Mouse (Mus musculus): ENCODE data around the gene Tat. TPM values are rescaled to one million over a fixed set of nuclear protein-coding genes. Genes with fewer than 3 reads are reported as not detected.
"Not testable (repeated sequence)": the region's sequence is repeated elsewhere in the genome, so short reads cannot be mapped to it uniquely, and the experiment has no call there.

Tat gene
- polyA plus RNA-seq, 1 experiment from 2014 or later = not detected

DNA sequence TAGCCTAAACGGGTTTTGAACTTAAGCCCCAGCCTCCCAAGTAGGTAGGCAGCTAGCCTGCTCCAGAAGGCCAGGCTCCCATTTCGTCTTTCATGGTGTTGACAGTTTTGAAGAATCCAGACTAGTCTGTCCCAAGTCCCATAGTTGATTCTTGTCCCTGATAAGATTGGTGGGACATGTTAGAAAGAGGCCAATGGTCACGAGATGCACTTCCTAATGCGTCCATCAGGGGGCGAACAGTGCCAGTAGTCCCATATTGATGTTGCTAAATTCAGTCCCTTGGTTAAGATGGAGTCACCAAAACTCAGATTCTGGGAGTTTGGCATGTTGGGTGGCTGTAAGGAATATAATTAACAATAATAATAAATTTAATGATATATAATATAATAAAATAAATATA, 20.6 kb downstream of the Tat start:
- 40% methylated on average over 5 of the region's 5 CpGs for WGBS
- Histone ChIP-seq H3K9ac (no peak overlapping the region), H3K27me3 (peaks cover 4% of the 10 kb centered on the region; the same call in 1 of the 2 replicates), H3K4me1 (replicated peaks) (peaks cover 8% of the 10 kb centered on the region), H3K27ac (replicated peaks) (no peak overlapping the region), H3K4me2 (no peak overlapping the region), H3K9me3 (no peaks in the 10 kb centered on the region), H3K36me3 (no peaks in the 10 kb centered on the region), H3K4me3 (no peak overlapping the region)
- no peak for ATAC-seq (ENCODE audit: low FRiP score, low read depth)

DNA sequence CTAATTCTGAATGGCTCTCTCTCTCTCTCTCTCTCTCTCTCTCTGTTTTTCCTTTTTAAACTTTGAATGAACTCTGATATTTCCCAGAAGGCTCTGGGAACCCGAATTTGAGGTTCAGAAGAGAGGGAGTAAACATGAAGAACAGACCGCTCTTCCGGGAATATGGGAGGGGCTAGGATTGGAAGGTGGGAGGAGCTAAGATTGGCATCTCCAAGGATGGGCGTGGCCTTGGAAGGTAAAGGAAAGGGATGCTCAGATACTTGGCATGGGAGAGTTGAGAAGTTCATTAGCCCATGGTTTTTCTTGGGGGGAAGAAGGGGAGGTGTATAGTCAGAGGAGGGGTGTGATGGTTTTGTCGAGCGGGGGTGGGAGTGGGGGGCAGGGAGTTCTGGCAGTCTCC, 31.8 kb downstream of the Tat start:
- no peak overlapping the region for H3K4me2 ChIP-seq
- no peaks in the 10 kb centered on the region for H3K36me3 ChIP-seq
- 62% methylated on average over 6 of the region's 6 CpGs for WGBS
- H3K27me3 ChIP-seq = no peaks in the 10 kb centered on the region
- H3K4me1 ChIP-seq (replicated peaks) = no peaks in the 10 kb centered on the region
- no peak overlapping the region for H3K9ac ChIP-seq
- no peak overlapping the region for H3K4me3 ChIP-seq
- ATAC-seq (ENCODE audit: low FRiP score, low read depth) = no peak
- H3K27ac ChIP-seq (replicated peaks) = no peak overlapping the region
- H3K9me3 ChIP-seq = no peaks in the 10 kb centered on the region

DNA sequence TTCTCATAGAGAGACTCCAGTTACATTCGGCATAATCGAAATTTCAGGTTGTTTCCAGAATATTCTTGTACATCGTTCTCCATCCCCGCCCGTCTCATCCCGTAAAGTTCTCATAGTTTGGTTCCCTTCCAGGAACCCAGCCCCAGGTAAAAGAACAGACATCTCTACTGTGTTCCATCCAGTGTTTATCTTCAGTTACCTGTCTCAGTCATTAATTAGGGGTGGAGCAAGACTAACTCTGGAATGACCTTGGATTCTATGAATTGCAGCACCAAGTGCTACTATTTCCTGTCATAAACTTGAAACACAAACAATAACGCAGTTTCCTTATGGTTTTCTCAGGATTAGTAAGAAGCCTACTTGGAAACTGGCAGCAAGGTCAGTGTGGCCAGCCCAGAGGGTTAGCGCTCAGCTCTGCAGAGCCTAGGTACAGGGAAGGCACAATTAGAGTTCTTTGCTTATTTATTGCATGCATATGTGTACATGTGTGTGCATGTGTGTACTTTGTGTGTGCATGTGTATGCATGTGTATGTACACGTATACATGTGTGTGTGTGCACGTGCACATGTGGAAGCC, 32.6 kb downstream of the Tat start:
- H3K9ac ChIP-seq = no peak overlapping the region
- H3K4me3 ChIP-seq = no peak overlapping the region
- H3K4me2 ChIP-seq = no peak overlapping the region
- no peak for ATAC-seq (ENCODE audit: low FRiP score, low read depth)
- H3K9me3 ChIP-seq = no peaks in the 10 kb centered on the region
- no peaks in the 10 kb centered on the region for H3K27me3 ChIP-seq
- H3K36me3 ChIP-seq = no peaks in the 10 kb centered on the region
- H3K4me1 ChIP-seq (replicated peaks) = no peaks in the 10 kb centered on the region
- H3K27ac ChIP-seq (replicated peaks) = no peak overlapping the region
- 94% methylated on average over 10 of the region's 10 CpGs for WGBS

DNA sequence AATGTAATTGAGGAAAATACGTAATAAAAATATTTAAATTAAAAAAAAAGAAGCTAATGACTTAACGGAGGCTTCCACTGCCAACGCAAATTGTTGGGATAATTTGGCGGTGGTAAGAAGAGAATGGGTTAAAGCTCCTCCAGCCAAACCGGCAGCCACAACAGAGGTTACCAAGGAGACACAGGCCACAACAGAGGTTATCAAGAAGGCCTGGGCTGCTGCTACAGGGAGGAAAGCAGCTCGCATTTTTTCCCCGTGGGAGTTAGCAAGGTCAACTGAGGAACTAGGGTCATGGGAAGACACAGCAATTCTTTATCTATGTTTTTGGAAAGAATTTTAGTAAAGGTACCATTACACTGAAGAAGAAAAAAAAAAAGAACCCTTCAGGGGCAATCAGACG, 43.5 kb downstream of the Tat start:
- H3K27ac ChIP-seq (replicated peaks); H3K4me2 ChIP-seq; H3K9me3 ChIP-seq; H3K27me3 ChIP-seq; H3K4me1 ChIP-seq (replicated peaks); H3K9ac ChIP-seq; H3K4me3 ChIP-seq; ATAC-seq (ENCODE audit: low FRiP score, low read depth); H3K36me3 ChIP-seq: not testable (repeated sequence)
- 35% methylated on average over 8 of the region's 8 CpGs for WGBS

DNA sequence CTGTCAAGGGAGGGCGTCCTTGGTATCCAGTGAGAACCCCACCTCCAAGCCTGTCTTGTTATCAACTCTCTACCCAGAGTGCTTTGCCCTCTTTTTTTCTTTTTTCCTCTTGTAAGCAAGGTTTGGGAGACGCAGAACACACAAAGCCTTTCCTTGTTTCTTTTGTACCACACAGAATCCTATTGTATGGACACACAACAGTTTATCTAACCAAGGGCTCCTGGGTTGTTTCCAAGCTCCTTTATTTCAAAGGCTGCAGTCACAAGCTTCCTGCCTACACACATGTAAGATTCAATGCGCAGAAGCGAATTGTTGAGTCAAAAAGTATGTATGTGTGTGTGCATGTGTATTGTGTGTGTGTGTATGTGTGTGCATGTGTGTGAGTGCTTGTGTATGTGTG, 44.1 kb downstream of the Tat start:
- no peak overlapping the region for H3K27ac ChIP-seq (replicated peaks)
- no peak overlapping the region for H3K9ac ChIP-seq
- 59% methylated on average over 4 of the region's 4 CpGs for WGBS
- H3K36me3 ChIP-seq = no peaks in the 10 kb centered on the region
- H3K9me3 ChIP-seq = no peaks in the 10 kb centered on the region
- H3K27me3 ChIP-seq = no peaks in the 10 kb centered on the region
- no peak for ATAC-seq (ENCODE audit: low FRiP score, low read depth)
- peaks cover 4% of the 10 kb centered on the region; the same call in 1 of the 2 replicates for H3K4me1 ChIP-seq (replicated peaks)
- no peak overlapping the region for H3K4me2 ChIP-seq
- no peak overlapping the region for H3K4me3 ChIP-seq

DNA sequence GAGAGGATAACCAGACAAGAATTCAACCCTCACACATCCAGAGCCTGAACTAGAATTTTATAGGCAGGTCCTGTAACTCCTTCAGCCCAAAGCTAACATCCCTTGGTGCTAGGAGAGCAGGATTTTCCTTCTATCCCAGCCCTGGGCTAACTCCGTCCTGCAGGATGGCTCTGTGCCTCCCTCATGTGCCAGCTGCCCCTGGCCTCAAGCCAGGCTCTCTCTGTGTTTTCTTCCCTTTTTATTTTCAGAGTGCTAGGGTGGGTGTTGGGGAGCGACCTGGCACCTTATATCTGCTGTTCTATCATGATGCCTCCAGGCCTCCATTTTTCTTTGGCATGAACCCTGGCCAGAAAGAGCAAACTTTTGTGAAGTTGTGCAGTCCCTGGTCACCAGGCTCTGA, 45.9 kb downstream of the Tat start:
- 58% methylated on average over 2 of the region's 2 CpGs for WGBS
- no peak for ATAC-seq (ENCODE audit: low FRiP score, low read depth)
- H3K4me2 ChIP-seq = no peak overlapping the region

DNA sequence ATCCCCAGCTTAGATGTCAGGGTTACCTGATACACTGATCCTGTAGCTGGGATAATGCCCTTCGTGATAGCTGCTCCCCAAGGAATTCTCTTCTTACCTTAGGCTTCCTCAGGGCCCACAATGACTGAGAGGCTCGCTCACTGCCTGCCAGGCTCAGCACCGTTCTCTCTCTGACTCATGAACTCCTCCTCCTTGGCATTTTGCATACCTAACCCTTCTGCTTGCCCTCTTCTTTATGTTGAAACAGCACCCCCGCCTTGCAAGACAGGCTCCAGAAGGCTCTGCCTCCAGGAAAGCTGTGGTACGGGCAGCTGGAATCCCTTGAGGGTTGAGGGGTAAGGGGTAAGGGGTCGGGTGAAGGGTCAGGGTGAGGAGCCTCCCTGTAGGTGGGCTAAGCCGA, 49.0 kb downstream of the Tat start:
- Histone ChIP-seq H3K9me3 (no peaks in the 10 kb centered on the region), H3K27ac (replicated peaks) (no peak overlapping the region), H3K4me2 (no peak overlapping the region), H3K36me3 (no peaks in the 10 kb centered on the region), H3K4me1 (replicated peaks) (peaks cover 4% of the 10 kb centered on the region; the same call in 1 of the 2 replicates), H3K27me3 (no peaks in the 10 kb centered on the region), H3K4me3 (no peak overlapping the region), H3K9ac (no peak overlapping the region)
- no peak for ATAC-seq (ENCODE audit: low FRiP score, low read depth)
- WGBS = 45% methylated on average over 7 of the region's 7 CpGs

More for the DNA sequence above, 45.9 kb downstream of the Tat start:
- H3K9me3 ChIP-seq = no peaks in the 10 kb centered on the region
- H3K4me1 ChIP-seq (replicated peaks) = peaks cover 4% of the 10 kb centered on the region; the same call in 1 of the 2 replicates
- no peak overlapping the region for H3K27ac ChIP-seq (replicated peaks)
- no peak overlapping the region for H3K4me3 ChIP-seq
- H3K36me3 ChIP-seq = no peaks in the 10 kb centered on the region
- no peak overlapping the region for H3K9ac ChIP-seq
- H3K27me3 ChIP-seq = no peaks in the 10 kb centered on the region

DNA sequence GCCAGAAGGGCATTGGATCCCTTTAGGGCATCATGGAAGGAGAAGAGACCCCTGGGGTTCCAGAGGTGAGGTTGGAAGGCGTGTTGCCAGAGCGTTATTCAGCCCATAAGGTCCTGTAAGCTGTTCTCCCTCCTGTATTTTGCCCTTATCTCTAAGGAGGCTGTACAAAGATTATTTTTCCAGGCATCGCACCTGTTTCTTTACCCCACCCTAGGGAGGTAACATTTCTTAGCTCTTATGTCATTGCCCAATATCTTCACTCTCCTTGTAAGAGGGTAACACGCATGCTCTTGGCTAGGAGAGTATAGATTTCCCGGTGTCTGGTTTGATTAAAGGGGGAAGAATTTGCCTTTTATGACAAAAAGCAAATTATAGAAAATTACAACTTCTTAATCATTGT, 49.4 kb downstream of the Tat start, which contains the start of gene Chst4:
Gene Chst4 (minus strand): TSS at position 82 of the 400 bp plus-strand sequence.
- no peak within 1 kb of the TSS for H3K4me3 ChIP-seq
- no peak within 1 kb of the TSS for H3K4me2 ChIP-seq
- H3K36me3 ChIP-seq = no peaks in the 10 kb centered on the region
- no peak within 1 kb of the TSS for H3K27ac ChIP-seq (replicated peaks)
- no peaks in the 10 kb centered on the region for H3K9me3 ChIP-seq
- H3K4me1 ChIP-seq (replicated peaks) = peaks cover 4% of the 10 kb centered on the region; the same call in 1 of the 2 replicates
- WGBS = 87% methylated on average over 5 of the region's 5 CpGs
- H3K27me3 ChIP-seq = no peaks in the 10 kb centered on the region
- no peak within 1 kb of the TSS for H3K9ac ChIP-seq
- ATAC-seq (ENCODE audit: low FRiP score, low read depth) = no peak

DNA sequence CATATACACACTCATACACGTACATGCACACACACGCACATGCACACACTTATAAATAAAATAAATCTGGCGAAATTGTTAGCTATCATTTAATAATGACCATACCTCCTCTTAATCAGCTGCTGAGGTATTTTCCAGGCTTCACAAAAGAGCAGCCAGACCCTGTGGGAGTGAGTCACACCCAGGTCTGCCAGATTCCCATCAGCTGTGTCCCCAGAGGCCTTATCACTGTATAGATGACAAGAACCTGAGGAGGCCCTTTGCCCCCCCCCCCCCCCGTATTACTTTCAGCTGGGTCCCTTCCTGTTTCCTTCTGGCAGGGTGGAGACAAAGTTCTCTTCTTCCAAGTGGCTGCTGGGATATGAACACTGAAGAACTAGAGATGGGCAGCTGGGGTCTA, 50.3 kb downstream of the Tat start:
- Histone ChIP-seq H3K27ac (replicated peaks) (no peak overlapping the region), H3K9me3 (no peaks in the 10 kb centered on the region), H3K4me2 (no peak overlapping the region), H3K4me1 (replicated peaks) (peaks cover 4% of the 10 kb centered on the region; the same call in 1 of the 2 replicates), H3K9ac (no peak overlapping the region), H3K36me3 (no peaks in the 10 kb centered on the region), H3K4me3 (no peak overlapping the region), H3K27me3 (no peaks in the 10 kb centered on the region)
- WGBS = 87% methylated on average over 4 of the region's 4 CpGs
- ATAC-seq (ENCODE audit: low FRiP score, low read depth) = no peak

Other genes with a start within 250 kb of the Tat start
- 46.8 and 50.4 TPM in 2 replicates for gene Ap1g1, start 211.9 kb upstream of the Tat start, polyA plus RNA-seq (2015; fragmentation: Nextera tagmentation; extraction: Ambion mirVana)
- 4.4 and 5.3 TPM in 2 replicates for gene Phlpp2, start 121.9 kb upstream of the Tat start, polyA plus RNA-seq (2015; fragmentation: Nextera tagmentation; extraction: Ambion mirVana)
- 1.6 and 2.2 TPM in 2 replicates for gene Marveld3, start 28.2 kb upstream of the Tat start, polyA plus RNA-seq (2015; fragmentation: Nextera tagmentation; extraction: Ambion mirVana)
- gene Chst4, start 49.3 kb downstream of the Tat start, polyA plus RNA-seq (2015; fragmentation: Nextera tagmentation; extraction: Ambion mirVana) = not detected in 2 replicates
- gene Zfp612, start 89.3 kb downstream of the Tat start, polyA plus RNA-seq (2015; fragmentation: Nextera tagmentation; extraction: Ambion mirVana) = 19.3 and 20.4 TPM in 2 replicates
- not detected in 2 replicates for gene Gm21964, start 110.8 kb downstream of the Tat start, polyA plus RNA-seq (2015; fragmentation: Nextera tagmentation; extraction: Ambion mirVana)
- not detected in 2 replicates for gene Gm17720, start 112.3 kb downstream of the Tat start, polyA plus RNA-seq (2015; fragmentation: Nextera tagmentation; extraction: Ambion mirVana)
- gene Calb2, start 177.8 kb downstream of the Tat start, polyA plus RNA-seq (2015; fragmentation: Nextera tagmentation; extraction: Ambion mirVana) = 112 and 126 TPM in 2 replicates
- 10.0 and 10.9 TPM in 2 replicates for gene Cmtr2, start 225.2 kb downstream of the Tat start, polyA plus RNA-seq (2015; fragmentation: Nextera tagmentation; extraction: Ambion mirVana)